Mouse (Mus musculus) erythroblast, embryonic 14.5 days (primary cell): ENCODE results near the gene Gpr157. TPM values are rescaled to one million over a fixed set of nuclear protein-coding genes. Genes with fewer than 3 reads are reported as not detected.

Experiments
- H3K27me3 ChIP-seq: 2 replicates; pipeline ENCODE4 v1.6.1; 2012; ENCODE audit warnings: inconsistent platforms; ENCODE audit not compliant: control insufficient read depth
- H3K36me3 ChIP-seq: 2 replicates; pipeline ENCODE4 v1.6.1; 2012; ENCODE audit warnings: mild to moderate bottlenecking, inconsistent platforms; ENCODE audit not compliant: control insufficient read depth
- H3K4me1 ChIP-seq: 2 replicates; pipeline ENCODE4 v1.6.1; 2012; ENCODE audit warnings: inconsistent platforms; ENCODE audit not compliant: control insufficient read depth
- H3K4me3 ChIP-seq: replicated peaks from 2 replicates; pipeline ENCODE3; 2012; ENCODE audit warnings: moderate library complexity, mild to moderate bottlenecking, inconsistent platforms
- H3K9me3 ChIP-seq: 2 replicates; pipeline ENCODE4 v1.6.1; 2012; ENCODE audit warnings: low read length, inconsistent platforms, mixed read lengths; ENCODE audit not compliant: control insufficient read depth
- GATA1 ChIP-seq: IDR thresholded peaks from 2 replicates; pipeline ENCODE4 v1.6.1; 2012; ENCODE audit warnings: low read length, inconsistent platforms, mixed read lengths
- TAL1 ChIP-seq: IDR thresholded peaks from 3 replicates; pipeline ENCODE4 v1.6.1; 2012; ENCODE audit warnings: low read length, inconsistent platforms, mixed read lengths
- polyA plus RNA-seq: library from polyadenylated mRNA; stranded (reverse); fragments of >175 nt; gene quantifications from 2 replicates; pipeline ENCODE4 v1.2.3, GENCODE M21; 2012

Gene Gpr157
- polyA plus RNA-seq, 1 experiment = 0.01 TPM

DNA sequence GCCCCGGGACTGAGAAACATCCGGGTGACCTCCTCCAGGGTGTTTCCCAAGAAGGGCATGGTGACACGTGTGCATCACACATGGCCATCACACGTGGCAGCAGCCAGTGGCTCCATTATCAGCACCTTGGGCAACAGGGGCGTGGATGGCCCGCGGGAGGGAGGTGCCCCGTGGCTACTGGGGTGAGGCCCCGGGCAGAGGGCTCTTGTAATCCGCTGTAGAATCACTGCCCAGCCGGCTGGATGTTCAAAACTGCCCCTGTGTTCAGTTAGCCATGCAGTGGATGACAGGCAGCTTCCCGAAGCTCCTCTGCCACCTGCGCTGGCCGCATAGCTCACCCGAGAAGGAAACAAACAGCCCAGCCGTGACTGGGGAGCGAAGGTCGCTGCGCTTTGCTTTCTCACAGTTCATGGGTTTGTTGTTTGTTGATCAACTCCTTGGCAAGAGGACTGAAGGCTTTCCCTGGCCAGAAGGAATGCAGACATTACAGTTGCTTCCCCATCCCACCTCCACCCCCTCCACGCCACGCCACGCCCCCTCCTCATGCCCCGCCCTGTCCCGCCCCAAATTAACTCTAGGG, 45.6 kb downstream of the Gpr157 start:
- Histone ChIP-seq H3K4me1 (peaks cover 14% of the 10 kb centered on the region), H3K27me3 (0 out of 2 replicates have a peak, but pooled peaks cover 2% of the 10 kb centered on the region), H3K4me3 (peak overlapping the region; percentile 6), H3K36me3 (no peaks in the 10 kb centered on the region), H3K9me3 (no peaks in the 10 kb centered on the region)
- no peak for TF ChIP-seq TAL1
- TF ChIP-seq GATA1 = no peak

DNA sequence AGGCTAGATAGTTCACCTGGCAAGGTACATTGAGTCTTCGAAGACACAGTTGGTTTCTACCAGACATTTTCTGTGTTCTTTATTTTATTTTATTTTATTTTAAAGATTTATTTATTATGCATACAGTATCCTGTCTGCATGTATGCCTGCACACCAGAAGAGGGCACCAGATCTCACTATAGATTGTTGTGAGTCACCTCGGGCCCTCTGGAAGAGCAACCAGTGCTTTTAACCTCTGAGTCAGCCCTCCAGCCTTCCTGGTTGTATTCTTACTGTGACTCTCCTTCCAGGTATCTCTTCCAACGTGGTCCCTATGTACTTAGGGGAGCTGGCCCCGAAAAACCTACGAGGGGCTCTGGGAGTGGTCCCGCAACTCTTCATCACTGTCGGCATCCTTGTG, 48.1 kb downstream of the Gpr157 start:
- no peaks in the 10 kb centered on the region for H3K9me3 ChIP-seq
- no peak overlapping the region for H3K4me3 ChIP-seq
- H3K4me1 ChIP-seq = peaks cover 20% of the 10 kb centered on the region
- TF ChIP-seq TAL1 = no peak
- TF ChIP-seq GATA1 = no peak
- H3K27me3 ChIP-seq = 0 out of 2 replicates have a peak, but pooled peaks cover 2% of the 10 kb centered on the region
- no peaks in the 10 kb centered on the region for H3K36me3 ChIP-seq

- Histone ChIP-seq H3K36me3 (no peaks in the 10 kb centered on the region), H3K27me3 (0 out of 2 replicates have a peak, but pooled peaks cover 2% of the 10 kb centered on the region), H3K4me1 (peaks cover 20% of the 10 kb centered on the region), H3K4me3 (no peak overlapping the region), H3K9me3 (no peaks in the 10 kb centered on the region)
- TF ChIP-seq GATA1 (no peak), TAL1 (no peak)
Measured at GRCm38 (mm10) chr4:150136693-150137092, 49.5 kb downstream of the Gpr157 start.

- Histone ChIP-seq H3K4me3 (no peak overlapping the region), H3K27me3 (0 out of 2 replicates have a peak, but pooled peaks cover 2% of the 10 kb centered on the region), H3K9me3 (no peaks in the 10 kb centered on the region), H3K4me1 (peaks cover 18% of the 10 kb centered on the region), H3K36me3 (no peaks in the 10 kb centered on the region)
- TF ChIP-seq GATA1 (no peak), TAL1 (no peak)
Measured at GRCm38 (mm10) chr4:150137368-150138083, 50.4 kb downstream of the Gpr157 start.

DNA sequence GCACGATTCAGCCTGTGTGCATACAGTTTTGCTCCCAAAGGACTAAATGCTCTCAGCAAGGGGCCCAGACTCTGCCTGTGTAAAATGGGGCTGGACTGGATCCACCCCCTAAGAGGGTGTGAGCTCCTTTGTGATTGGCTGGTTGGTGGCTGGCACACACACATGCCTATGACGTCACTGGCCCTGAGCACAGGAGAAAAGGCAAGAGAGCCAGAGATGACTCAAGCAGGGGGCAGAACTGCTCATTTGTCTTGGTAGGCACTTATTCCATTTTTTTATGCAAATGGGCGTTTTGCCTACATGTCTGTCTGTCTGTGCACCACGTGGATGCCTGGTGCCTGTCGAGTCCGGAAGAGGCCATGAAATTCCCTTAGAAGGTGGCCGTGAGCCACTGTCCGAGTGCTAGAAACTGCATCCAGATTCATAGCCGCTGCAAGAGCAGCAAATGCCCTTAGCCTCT, 50.9 kb downstream of the Gpr157 start:
- H3K27me3 ChIP-seq = no peaks in the 10 kb centered on the region
- H3K9me3 ChIP-seq = no peaks in the 10 kb centered on the region
- no peak for TF ChIP-seq TAL1
- no peak for TF ChIP-seq GATA1
- peaks cover 12% of the 10 kb centered on the region for H3K4me1 ChIP-seq
- no peaks in the 10 kb centered on the region for H3K36me3 ChIP-seq
- no peak overlapping the region for H3K4me3 ChIP-seq

GRCm38 (mm10) chr4:150139090-150139489, 51.9 kb downstream of the Gpr157 start:
- Histone ChIP-seq H3K4me3 (no peak overlapping the region), H3K27me3 (no peaks in the 10 kb centered on the region), H3K36me3 (no peaks in the 10 kb centered on the region), H3K9me3 (no peaks in the 10 kb centered on the region), H3K4me1 (peaks cover 11% of the 10 kb centered on the region)
- no peak for TF ChIP-seq GATA1
- TF ChIP-seq TAL1 = no peak

- Histone ChIP-seq H3K4me1 (peaks cover 11% of the 10 kb centered on the region), H3K36me3 (no peaks in the 10 kb centered on the region), H3K27me3 (no peaks in the 10 kb centered on the region), H3K9me3 (no peaks in the 10 kb centered on the region), H3K4me3 (no peak overlapping the region)
- TF ChIP-seq TAL1 (no peak), GATA1 (no peak)
Measured at GRCm38 (mm10) chr4:150140346-150140745, 53.2 kb downstream of the Gpr157 start.

DNA sequence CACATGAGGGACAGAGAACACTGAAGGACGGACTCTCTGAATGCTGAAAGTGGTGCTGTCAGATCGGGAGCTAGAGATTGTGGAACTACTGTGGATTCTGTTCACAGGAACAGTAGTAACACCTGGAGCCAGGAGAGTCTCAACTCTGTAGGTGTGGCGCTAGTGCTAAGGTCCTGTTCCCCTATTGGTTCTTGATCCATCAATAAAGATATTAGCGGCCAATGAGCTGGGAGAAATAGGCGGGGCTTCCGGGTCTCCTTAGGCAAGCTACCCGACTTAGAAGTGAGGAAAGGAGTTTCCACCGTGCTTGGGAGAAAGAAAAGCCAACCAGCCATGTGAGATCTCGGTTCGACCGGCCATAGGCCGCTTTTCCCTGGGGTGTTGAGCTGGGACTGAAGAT, 57.1 kb downstream of the Gpr157 start:
- Histone ChIP-seq H3K36me3 (no peaks in the 10 kb centered on the region), H3K9me3 (no peaks in the 10 kb centered on the region), H3K4me1 (no peaks in the 10 kb centered on the region; the same call in 1 of the 2 replicates), H3K27me3 (no peaks in the 10 kb centered on the region), H3K4me3 (no peak overlapping the region)
- no peak for TF ChIP-seq GATA1
- TF ChIP-seq TAL1 = no peak

DNA sequence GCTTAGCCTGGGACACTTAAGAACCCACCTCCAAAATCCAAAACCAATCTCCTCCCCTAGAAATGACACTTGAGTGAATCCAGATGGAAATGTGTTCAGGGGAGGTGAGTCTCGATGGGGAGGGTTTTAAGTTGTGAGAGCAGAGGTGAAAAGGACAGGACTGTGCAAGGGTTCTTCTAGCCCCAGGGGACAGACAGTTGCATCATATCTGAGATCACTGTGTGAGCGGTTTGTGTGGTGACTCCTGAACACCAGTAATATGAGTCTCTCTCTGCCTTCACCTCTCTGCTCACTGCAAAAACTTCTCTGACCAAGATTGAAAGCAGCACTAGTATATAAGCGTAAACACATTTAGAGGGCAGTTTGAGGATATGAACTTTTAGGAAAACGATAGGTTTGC, 59.1 kb downstream of the Gpr157 start:
- H3K4me1 ChIP-seq = no peaks in the 10 kb centered on the region; the same call in 1 of the 2 replicates
- no peaks in the 10 kb centered on the region for H3K27me3 ChIP-seq
- H3K36me3 ChIP-seq = no peaks in the 10 kb centered on the region
- H3K9me3 ChIP-seq = no peaks in the 10 kb centered on the region
- no peak overlapping the region for H3K4me3 ChIP-seq
- no peak for TF ChIP-seq TAL1
- TF ChIP-seq GATA1 = no peak

DNA sequence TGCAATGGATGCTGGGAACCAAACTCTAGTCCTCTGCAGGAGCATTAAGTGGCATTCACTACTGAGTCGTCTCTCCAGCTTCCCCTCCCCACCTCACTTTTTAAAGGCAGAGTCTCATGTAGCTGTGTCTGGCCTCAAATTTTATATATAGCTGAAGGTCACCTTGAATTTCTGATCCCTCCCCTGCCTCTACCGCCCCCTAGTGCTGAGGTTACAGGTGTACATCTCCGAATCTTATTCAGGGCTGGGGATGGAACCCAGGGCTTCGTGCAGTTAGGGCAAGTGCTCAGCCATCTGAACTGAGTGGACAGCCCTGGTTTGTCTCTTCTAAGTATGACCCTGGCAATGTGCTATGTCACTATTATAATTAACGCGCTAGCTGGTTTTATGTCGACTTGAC, 63.9 kb downstream of the Gpr157 start:
- H3K9me3 ChIP-seq = no peaks in the 10 kb centered on the region
- peaks cover 9% of the 10 kb centered on the region for H3K4me1 ChIP-seq
- no peak overlapping the region for H3K4me3 ChIP-seq
- H3K27me3 ChIP-seq = no peaks in the 10 kb centered on the region
- TF ChIP-seq GATA1 (no peak), TAL1 (no peak)
- H3K36me3 ChIP-seq = no peaks in the 10 kb centered on the region
